Mouse (Mus musculus) embryonic facial prominence, embryonic 15.5 days (tissue): ENCODE measurements around the gene Ank2. TPM values are rescaled to one million over a fixed set of nuclear protein-coding genes. Genes with fewer than 3 reads are reported as not detected.

Source experiments
- ATAC-seq: fragments of 200-750 bp; cut with Nextera tagmentation; 2 replicates; pipeline ENCODE4 v1.8.0; 2017; ENCODE audit warnings: low read depth, moderate TSS enrichment; ENCODE audit not compliant: insufficient number of reproducible peaks, low FRiP score, low TSS enrichment
- H3K27ac ChIP-seq: fragments of 300-500 bp; sonication (generic); replicated peaks from 2 replicates; pipeline ENCODE4 v1.5.1; 2015; ENCODE audit warnings: mild to moderate bottlenecking, inconsistent platforms
- H3K27me3 ChIP-seq: fragments of 300-500 bp; sonication (generic); 2 replicates; pipeline ENCODE4 v1.6.1; 2015; ENCODE audit warnings: inconsistent platforms
- H3K36me3 ChIP-seq: fragments of 300-500 bp; sonication (generic); 2 replicates; pipeline ENCODE4 v1.6.1; 2015; ENCODE audit warnings: mild to moderate bottlenecking, inconsistent platforms
- H3K4me1 ChIP-seq: fragments of 300-500 bp; sonication (generic); 2 replicates; pipeline ENCODE4 v1.6.1; 2015; ENCODE audit warnings: inconsistent platforms
- H3K4me2 ChIP-seq: fragments of 300-500 bp; sonication (generic); replicated peaks from 2 replicates; pipeline ENCODE4 v1.6.1; 2015; ENCODE audit warnings: mild to moderate bottlenecking, inconsistent platforms
- H3K4me3 ChIP-seq: fragments of 300-500 bp; sonication (generic); replicated peaks from 2 replicates; pipeline ENCODE4 v1.5.1; 2015; ENCODE audit warnings: mild to moderate bottlenecking, inconsistent platforms
- H3K9ac ChIP-seq: fragments of 300-500 bp; sonication (generic); 2 replicates; pipeline ENCODE4 v1.6.1; 2015; ENCODE audit warnings: inconsistent platforms
- H3K9me3 ChIP-seq: fragments of 300-500 bp; sonication (generic); replicated peaks from 2 replicates; pipeline ENCODE4 v1.6.1; 2016; ENCODE audit warnings: inconsistent platforms
- whole genome bisulfite sequencing: fragments of 180-500 bp; shearing (Covaris S2); methylation state at CpG from one replicate; pipeline ENCODE4 v1.1.7; 2015; 5-methylcytosine and 5-hydroxymethylcytosine counted together
- polyA plus RNA-seq: library from polyadenylated mRNA; unstranded; fragments of >200 nt; fragmentation: Nextera tagmentation; extraction: Ambion mirVana; gene quantifications from 2 replicates; pipeline ENCODE4 v1.2.1, GENCODE M21; 2015

The Ank2 gene
- polyA plus RNA-seq, 1 experiment from 2014 or later, result 32.4 TPM

DNA sequence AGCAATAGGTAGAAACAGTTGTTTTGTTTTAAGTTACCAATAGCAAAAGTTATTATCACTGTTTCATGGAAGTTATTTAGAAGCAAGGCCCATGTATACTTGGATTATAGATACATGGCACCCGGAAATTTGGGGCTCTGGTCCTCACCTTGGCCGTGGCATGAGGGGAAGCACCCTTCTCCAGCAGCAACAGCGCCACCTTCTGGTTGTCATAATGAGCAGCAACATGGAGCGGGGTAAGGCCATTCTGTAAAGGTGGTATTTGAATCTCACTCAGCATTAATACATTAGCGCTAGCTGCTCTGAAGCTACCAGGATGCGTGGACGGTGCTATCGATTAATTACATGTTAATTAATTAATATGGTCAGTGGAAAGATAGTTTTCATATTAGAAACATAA lies 486.6 kb downstream of the Ank2 start:
- no peaks in the 10 kb centered on the region for H3K4me1 ChIP-seq
- WGBS, result 54% methylated on average over 8 of the region's 8 CpGs
- no peak overlapping the region for H3K27ac ChIP-seq

DNA sequence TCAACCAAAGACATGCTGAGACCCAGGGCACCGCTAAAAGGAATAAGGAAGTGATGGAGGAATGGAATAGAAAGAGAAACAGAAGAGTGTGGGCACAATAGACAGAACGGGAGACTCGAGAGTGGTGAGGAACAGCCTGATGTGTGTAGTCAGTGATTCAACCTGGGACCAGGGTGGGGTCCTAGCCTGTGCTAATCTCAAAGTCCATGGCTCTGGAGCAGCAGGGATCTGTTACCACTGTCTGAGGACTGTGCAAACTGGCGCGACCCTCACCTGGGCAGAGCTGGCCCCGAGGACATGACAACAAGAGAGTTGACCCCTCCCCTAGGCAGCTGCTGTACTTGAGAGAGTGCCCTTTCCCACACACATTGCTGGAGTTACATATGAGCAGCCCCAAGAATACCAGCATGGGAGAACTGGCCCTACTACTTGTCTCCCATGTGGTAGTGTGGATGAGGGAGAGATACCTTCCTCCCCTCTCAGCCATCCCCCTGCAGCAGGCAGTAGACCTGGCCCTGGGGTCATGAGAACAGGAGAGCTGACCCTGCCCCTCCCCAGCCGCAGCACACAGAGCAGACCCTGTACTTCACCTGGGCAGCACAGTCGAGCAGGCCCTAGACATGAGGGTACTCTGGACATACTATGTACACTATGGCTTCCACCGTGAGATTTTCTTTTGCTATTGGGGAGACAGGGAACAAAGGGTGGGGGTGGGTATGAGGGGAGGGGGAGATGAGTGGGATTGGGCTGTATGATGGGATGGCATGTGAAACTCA lies 493.1 kb downstream of the Ank2 start:
- H3K36me3 ChIP-seq, result no peaks in the 10 kb centered on the region
- H3K4me3 ChIP-seq, result no peak overlapping the region
- no peak for ATAC-seq
- 84% methylated on average over 9 of the region's 9 CpGs for WGBS
- no peak overlapping the region for H3K27ac ChIP-seq
- no peaks in the 10 kb centered on the region for H3K4me1 ChIP-seq
- no peak overlapping the region for H3K9ac ChIP-seq
- H3K9me3 ChIP-seq, result no peaks in the 10 kb centered on the region
- H3K4me2 ChIP-seq, result no peak overlapping the region
- no peaks in the 10 kb centered on the region for H3K27me3 ChIP-seq

More for the DNA sequence above, 486.6 kb downstream of the Ank2 start:
- Histone ChIP-seq H3K27me3 (no peaks in the 10 kb centered on the region), H3K4me3 (no peak overlapping the region), H3K36me3 (no peaks in the 10 kb centered on the region), H3K9ac (no peak overlapping the region), H3K4me2 (no peak overlapping the region), H3K9me3 (no peaks in the 10 kb centered on the region)
- no peak for ATAC-seq

- no peak overlapping the region for H3K4me2 ChIP-seq
- H3K9ac ChIP-seq, result no peak overlapping the region
- WGBS, result 77% methylated on average over 9 of the region's 9 CpGs
- no peak for ATAC-seq
- H3K36me3 ChIP-seq, result no peaks in the 10 kb centered on the region
- H3K27me3 ChIP-seq, result no peaks in the 10 kb centered on the region
- H3K9me3 ChIP-seq, result no peaks in the 10 kb centered on the region
- H3K4me3 ChIP-seq, result no peak overlapping the region
- H3K27ac ChIP-seq, result no peak overlapping the region
- no peaks in the 10 kb centered on the region for H3K4me1 ChIP-seq
These were observed 494.1 kb downstream of the Ank2 start for GRCm38 (mm10) chr3:127004860-127005633.

DNA sequence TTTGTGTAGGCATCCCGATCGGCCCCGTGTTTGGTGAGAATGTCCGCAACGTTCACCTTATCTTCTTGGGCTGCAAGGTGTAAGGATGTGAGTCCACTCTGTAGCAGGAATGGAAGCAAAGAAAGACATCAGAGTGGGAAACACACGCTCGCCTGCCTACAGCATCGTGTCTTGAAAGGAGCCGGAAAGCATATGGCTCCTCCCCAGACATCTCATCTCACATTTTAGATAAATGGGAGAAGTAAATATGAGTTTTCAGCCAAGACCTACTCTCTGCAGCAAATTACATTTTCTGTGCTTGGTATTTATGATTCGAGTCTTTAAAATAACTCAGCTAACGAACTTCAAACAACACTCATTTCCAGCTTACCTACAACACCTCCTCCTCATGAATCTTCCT lies 495.2 kb downstream of the Ank2 start:
- H3K27me3 ChIP-seq, result no peaks in the 10 kb centered on the region
- no peak overlapping the region for H3K9ac ChIP-seq
- ATAC-seq, result no peak
- no peak overlapping the region for H3K27ac ChIP-seq
- H3K4me2 ChIP-seq, result no peak overlapping the region
- no peaks in the 10 kb centered on the region for H3K9me3 ChIP-seq
- no peak overlapping the region for H3K4me3 ChIP-seq
- 90% methylated on average over 11 of the region's 11 CpGs for WGBS
- no peaks in the 10 kb centered on the region for H3K4me1 ChIP-seq
- no peaks in the 10 kb centered on the region for H3K36me3 ChIP-seq

GRCm38 (mm10) chr3:126998742-126999112 lies 500.4 kb downstream of the Ank2 start:
- peak overlapping the region; percentile 35 for H3K4me3 ChIP-seq
- H3K9me3 ChIP-seq, result no peaks in the 10 kb centered on the region
- peak overlapping the region; percentile 87 for H3K27ac ChIP-seq
- peaks cover 10% of the 10 kb centered on the region for H3K4me1 ChIP-seq
- H3K27me3 ChIP-seq, result no peaks in the 10 kb centered on the region
- no peak for ATAC-seq
- H3K9ac ChIP-seq, result no peak overlapping the region
- WGBS, result 12% methylated on average over 8 of the region's 8 CpGs
- H3K4me2 ChIP-seq, result peak overlapping the region; percentile 53
- no peaks in the 10 kb centered on the region for H3K36me3 ChIP-seq

DNA sequence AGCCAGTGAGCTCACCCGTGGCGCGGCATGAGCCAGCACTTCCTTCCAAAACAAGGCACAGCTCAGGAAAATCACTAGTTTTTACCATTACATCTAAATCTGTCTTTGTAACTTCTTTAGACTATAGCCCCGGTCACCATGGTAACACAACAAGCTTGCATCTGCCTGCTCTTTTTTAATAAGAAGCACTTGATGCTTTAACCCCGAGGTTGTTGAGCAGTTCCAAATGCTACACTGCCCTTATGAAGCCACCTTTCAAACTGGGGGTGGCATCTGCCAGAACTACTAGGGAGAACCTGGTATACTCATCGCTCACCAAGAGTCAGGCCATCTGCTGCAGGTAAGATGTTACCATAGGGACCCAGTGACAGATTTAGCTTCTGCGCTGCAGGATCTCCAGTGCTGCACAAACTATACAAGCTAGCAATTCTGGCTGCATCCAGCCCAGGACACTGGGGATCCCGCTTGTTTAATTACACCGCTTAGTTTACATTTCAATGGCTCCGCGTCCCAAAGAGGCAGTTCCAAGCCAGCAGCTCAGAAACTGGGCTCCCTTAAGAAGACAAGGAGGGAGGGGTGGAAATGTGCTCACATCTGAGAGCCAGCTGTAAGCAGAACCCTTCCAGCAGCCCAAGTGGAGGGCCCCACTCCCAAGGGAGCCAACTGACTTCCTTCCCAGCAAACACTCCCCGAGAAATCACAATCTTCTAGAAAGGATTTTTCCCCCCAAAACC lies 501.0 kb downstream of the Ank2 start:
- Histone ChIP-seq H3K9ac (peak overlapping the region; percentile 2; the same call in 1 of the 2 replicates), H3K27ac (peak overlapping the region; percentile 87), H3K4me2 (peak overlapping the region; percentile 53), H3K4me3 (peak overlapping the region; percentile 35), H3K4me1 (peaks cover 10% of the 10 kb centered on the region), H3K27me3 (no peaks in the 10 kb centered on the region), H3K36me3 (no peaks in the 10 kb centered on the region), H3K9me3 (no peaks in the 10 kb centered on the region)
- WGBS, result 10% methylated on average over 12 of the region's 12 CpGs
- peak; percentile 89 for ATAC-seq

GRCm38 (mm10) chr3:126997391-126998007 lies 501.7 kb downstream of the Ank2 start:
- peak overlapping the region; percentile 35 for H3K4me3 ChIP-seq
- H3K9me3 ChIP-seq, result no peaks in the 10 kb centered on the region
- peak overlapping the region; percentile 2 for H3K9ac ChIP-seq
- no peaks in the 10 kb centered on the region for H3K27me3 ChIP-seq
- H3K4me2 ChIP-seq, result peak overlapping the region; percentile 53
- ATAC-seq, result no peak; the same call in 1 of the 2 replicates
- H3K36me3 ChIP-seq, result no peaks in the 10 kb centered on the region
- peak overlapping the region; percentile 87 for H3K27ac ChIP-seq
- H3K4me1 ChIP-seq, result peaks cover 10% of the 10 kb centered on the region
- WGBS, result 11% methylated on average over 17 of the region's 17 CpGs

DNA sequence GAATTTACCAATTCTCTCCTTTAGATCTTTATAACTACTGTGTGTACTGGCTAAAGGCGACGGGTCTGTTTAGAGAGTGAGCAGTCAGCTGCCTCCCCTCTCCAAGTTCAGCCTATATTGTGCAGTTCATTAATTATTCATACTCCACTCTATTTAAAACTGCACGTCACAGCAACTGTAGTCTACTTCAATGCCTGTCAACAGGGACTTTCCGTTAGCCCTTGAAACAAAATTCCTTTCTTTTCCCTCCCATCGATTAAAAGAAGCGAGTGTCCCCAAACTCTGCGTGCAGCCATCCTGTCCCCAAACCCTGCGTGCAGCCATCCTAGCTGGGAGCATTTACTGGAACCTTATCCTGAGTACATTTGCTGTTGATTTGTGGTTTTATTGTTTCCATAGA lies 502.4 kb downstream of the Ank2 start:
- Histone ChIP-seq H3K27ac (peak overlapping the region; percentile 87), H3K9me3 (no peaks in the 10 kb centered on the region), H3K4me2 (peak overlapping the region; percentile 53; the same call in 1 of the 2 replicates), H3K4me1 (peaks cover 10% of the 10 kb centered on the region), H3K27me3 (no peaks in the 10 kb centered on the region), H3K4me3 (peak overlapping the region; percentile 15; the same call in 1 of the 2 replicates), H3K9ac (no peak overlapping the region), H3K36me3 (no peaks in the 10 kb centered on the region)
- ATAC-seq, result no peak
- WGBS, result 52% methylated on average over 8 of the region's 8 CpGs

DNA sequence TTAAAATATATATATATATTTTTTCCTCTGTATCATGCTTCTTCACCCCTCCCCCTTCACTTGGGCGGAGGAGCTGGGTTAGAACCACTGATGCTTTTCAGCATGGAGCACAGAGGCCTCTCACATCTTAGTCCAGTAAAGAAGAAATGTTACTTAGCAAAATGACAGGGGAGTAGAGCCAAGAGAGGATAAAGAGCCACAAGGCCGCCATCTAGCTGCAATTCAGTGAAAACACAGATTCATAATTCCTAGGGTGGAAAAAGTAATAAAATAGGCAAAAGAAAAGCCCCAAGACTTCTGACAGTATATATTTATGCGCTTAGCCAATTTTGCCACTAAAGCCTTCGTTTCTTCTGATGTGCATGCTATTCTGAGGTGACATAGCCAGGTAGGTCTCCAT lies 503.2 kb downstream of the Ank2 start:
- H3K9me3 ChIP-seq, result no peaks in the 10 kb centered on the region
- ATAC-seq, result no peak
- WGBS, result 73% methylated on average over 4 of the region's 4 CpGs
- H3K27ac ChIP-seq, result no peak overlapping the region
- H3K4me3 ChIP-seq, result no peak overlapping the region
- no peaks in the 10 kb centered on the region for H3K36me3 ChIP-seq
- H3K4me2 ChIP-seq, result no peak overlapping the region
- H3K27me3 ChIP-seq, result no peaks in the 10 kb centered on the region
- H3K9ac ChIP-seq, result no peak overlapping the region
- peaks cover 10% of the 10 kb centered on the region for H3K4me1 ChIP-seq

GRCm38 (mm10) chr3:126994149-126994548 lies 505.0 kb downstream of the Ank2 start:
- 64% methylated on average over 7 of the region's 7 CpGs for WGBS
- Histone ChIP-seq H3K9ac (no peak overlapping the region), H3K4me1 (peaks cover 10% of the 10 kb centered on the region), H3K4me2 (no peak overlapping the region), H3K4me3 (no peak overlapping the region), H3K27me3 (no peaks in the 10 kb centered on the region), H3K36me3 (no peaks in the 10 kb centered on the region), H3K27ac (no peak overlapping the region), H3K9me3 (no peaks in the 10 kb centered on the region)
- no peak for ATAC-seq

DNA sequence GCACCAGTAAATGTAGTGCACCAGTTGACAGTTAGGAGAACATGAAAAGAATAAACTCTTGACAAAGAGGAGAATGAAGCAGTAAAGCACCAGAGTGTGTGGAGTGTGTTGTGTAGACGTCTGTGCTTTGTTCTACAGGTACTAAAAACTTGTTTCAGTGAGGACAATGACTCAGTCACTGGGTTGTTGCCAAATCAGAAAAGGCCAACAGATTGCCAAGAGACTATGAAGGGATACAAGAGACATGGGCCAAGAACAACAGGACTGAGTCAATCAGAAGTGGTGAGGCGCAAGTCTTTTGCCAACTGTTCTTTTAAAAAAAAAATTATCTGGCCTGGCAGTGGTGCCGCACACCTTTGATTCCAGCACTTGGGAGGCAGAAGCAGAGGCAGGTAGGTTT lies 509.2 kb downstream of the Ank2 start:
- no peaks in the 10 kb centered on the region for H3K27me3 ChIP-seq
- ATAC-seq, result no peak
- WGBS, result 86% methylated on average over 3 of the region's 3 CpGs
- H3K36me3 ChIP-seq, result no peaks in the 10 kb centered on the region
- no peak overlapping the region for H3K27ac ChIP-seq
- no peak overlapping the region for H3K4me2 ChIP-seq
- H3K4me1 ChIP-seq, result no peaks in the 10 kb centered on the region
- no peaks in the 10 kb centered on the region for H3K9me3 ChIP-seq
- no peak overlapping the region for H3K4me3 ChIP-seq
- H3K9ac ChIP-seq, result no peak overlapping the region
